Mouse (Mus musculus): ENCODE measurements at regions not wholly inside any gene's neighbourhood (a gene's known extent, or its start where the extent isn't known, plus 50 kb on each side); places are given as distances from the start of the nearest gene placed in this dataset.

DNA sequence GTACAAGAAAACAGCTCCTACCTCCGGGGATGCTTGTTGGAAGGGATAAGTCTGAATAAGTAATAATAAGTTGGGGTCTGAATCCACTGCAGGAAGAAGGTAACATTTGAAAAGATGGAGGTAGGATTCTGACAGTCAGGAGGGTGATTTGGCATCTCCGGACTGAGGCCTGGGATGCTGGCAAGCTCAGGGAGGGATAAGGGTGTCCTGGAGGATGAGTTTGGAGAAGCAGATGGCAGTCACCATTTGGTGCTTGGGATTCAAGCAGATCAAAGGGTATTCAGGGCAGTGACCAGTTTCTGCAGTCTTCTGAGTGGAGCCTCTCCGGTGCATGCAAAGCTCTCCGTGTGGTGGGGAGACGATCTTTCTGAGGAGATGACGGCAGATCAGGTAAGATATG lies 62.9 kb upstream of the Gm2310 start:
- H3K9ac ChIP-seq: no peak overlapping the region

DNA sequence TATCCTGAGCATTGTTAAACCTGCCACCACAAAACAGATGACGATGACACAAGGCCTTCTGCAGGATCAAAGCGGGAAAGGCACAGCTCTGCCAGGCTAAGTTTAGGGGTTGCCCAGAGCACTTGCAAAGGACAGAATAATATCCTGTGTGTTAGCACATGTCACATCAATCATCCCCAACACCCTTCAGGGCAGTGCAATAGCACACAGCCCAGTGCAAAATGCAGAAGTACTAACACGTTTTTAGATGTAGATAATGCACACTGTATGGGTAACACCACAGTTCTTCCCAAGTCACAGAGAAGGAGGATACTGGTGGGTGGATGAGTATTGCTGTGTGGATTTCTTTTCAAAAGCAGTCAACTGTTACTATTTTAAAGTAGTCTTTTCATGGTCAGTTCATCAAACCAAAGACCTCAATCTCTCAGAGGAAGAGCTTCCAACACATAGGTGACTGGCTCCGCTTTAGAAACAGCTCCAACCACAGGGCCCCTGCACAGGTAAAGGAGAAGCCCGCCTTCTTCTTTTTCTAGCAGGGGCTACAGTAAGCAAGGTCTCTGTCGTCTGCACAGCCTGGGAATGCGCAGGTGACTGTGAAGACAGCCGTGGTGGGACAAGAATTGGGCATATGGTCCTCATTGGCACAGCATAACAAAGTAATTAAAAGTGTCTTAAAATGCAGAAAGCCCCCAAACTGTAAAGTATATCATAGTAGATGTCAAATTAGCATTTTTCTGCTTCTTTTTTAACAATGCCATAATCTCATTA lies 61.6 kb upstream of the Gm2310 start:
- ATAC-seq (ENCODE audit: low read depth) (no peak), DNase-seq (no peak)
- Histone ChIP-seq H3K4me3 (replicated peaks) (no peak overlapping the region), H3K9me3 (replicated peaks) (no peaks in the 10 kb centered on the region), H3K9ac (no peak overlapping the region), H3K27ac (no peak overlapping the region), H3K27me3 (no peaks in the 10 kb centered on the region), H3K36me3 (no peaks in the 10 kb centered on the region), H3K4me1 (replicated peaks) (no peaks in the 10 kb centered on the region), H3K4me2 (no peak overlapping the region)
- 33% methylated on average over 8 of the region's 8 CpGs for WGBS (ENCODE audit: insufficient replicate concordance)

More for the DNA sequence above, 62.9 kb upstream of the Gm2310 start:
- DNase-seq (no peak), ATAC-seq (ENCODE audit: low read depth) (no peak)
- Histone ChIP-seq H3K4me2 (no peak overlapping the region), H3K9me3 (replicated peaks) (no peaks in the 10 kb centered on the region), H3K4me1 (replicated peaks) (no peaks in the 10 kb centered on the region), H3K36me3 (no peaks in the 10 kb centered on the region), H3K4me3 (replicated peaks) (no peak overlapping the region), H3K27ac (no peak overlapping the region), H3K27me3 (no peaks in the 10 kb centered on the region)
- WGBS (ENCODE audit: insufficient replicate concordance): 60% methylated on average over 6 of the region's 6 CpGs

DNA sequence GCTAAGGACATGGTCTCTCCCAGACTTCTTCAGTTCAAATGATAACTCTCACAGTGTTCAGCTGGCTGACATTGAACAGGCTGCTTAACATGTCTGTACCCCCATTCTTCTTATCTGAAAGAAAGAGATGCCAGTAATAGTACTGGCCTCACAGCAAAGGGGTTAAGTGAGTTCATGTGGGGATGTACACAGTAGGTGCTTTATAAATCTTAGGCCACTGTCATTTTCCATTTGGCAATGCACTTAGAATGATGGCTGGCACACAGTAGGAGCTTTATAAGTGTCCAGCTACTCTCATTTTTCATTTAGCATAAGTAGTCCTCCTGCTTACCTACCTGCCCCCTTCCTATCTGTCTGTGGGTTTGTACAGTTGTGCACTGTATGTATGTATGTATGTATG lies 60.3 kb upstream of the Gm2310 start:
- Histone ChIP-seq H3K36me3 (no peaks in the 10 kb centered on the region), H3K27ac (no peak overlapping the region), H3K4me3 (replicated peaks) (no peak overlapping the region), H3K9me3 (replicated peaks) (no peaks in the 10 kb centered on the region), H3K4me1 (replicated peaks) (no peaks in the 10 kb centered on the region), H3K9ac (no peak overlapping the region), H3K4me2 (no peak overlapping the region), H3K27me3 (no peaks in the 10 kb centered on the region)
- no peak for ATAC-seq (ENCODE audit: low read depth)
- no peak for DNase-seq

GRCm38 (mm10) chr15:8577480-8577881 lies 57.7 kb upstream of the Gm2310 start:
- H3K27ac ChIP-seq: no peak overlapping the region
- ATAC-seq (ENCODE audit: low read depth) (no peak), DNase-seq (peak; percentile 25)
- H3K9me3 ChIP-seq (replicated peaks): no peaks in the 10 kb centered on the region
- H3K36me3 ChIP-seq: no peaks in the 10 kb centered on the region
- H3K4me1 ChIP-seq (replicated peaks): no peaks in the 10 kb centered on the region
- no peak overlapping the region for H3K4me2 ChIP-seq
- no peak overlapping the region for H3K4me3 ChIP-seq (replicated peaks)
- WGBS (ENCODE audit: insufficient replicate concordance): 13% methylated on average over 3 of the region's 3 CpGs
- no peak overlapping the region for H3K9ac ChIP-seq
- no peaks in the 10 kb centered on the region for H3K27me3 ChIP-seq

DNA sequence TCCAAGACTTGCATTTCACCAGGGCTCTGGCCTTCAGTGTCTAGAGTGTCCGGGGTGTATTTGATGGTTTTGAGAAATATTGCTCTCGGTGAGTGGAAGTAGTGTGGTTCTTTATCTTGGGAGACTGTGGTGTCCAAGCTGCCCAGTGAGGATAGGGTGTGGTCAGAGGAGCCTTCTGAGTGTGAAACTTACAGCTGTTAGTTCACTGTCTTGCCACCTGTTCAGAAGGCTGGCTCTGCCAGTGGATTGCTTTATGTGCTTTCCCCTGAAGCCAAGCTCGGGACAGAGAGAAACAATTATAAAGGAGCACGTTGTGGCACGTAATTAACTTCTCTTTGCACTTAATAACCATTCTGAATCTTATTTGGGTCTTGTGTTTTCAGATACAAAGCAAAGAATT lies 57.2 kb upstream of the Gm2310 start:
- ATAC-seq (ENCODE audit: low read depth) (no peak), DNase-seq (no peak)
- H3K4me3 ChIP-seq (replicated peaks): no peak overlapping the region
- no peaks in the 10 kb centered on the region for H3K9me3 ChIP-seq (replicated peaks)
- H3K9ac ChIP-seq: no peak overlapping the region
- H3K27ac ChIP-seq: no peak overlapping the region
- no peaks in the 10 kb centered on the region for H3K36me3 ChIP-seq
- no peaks in the 10 kb centered on the region for H3K4me1 ChIP-seq (replicated peaks)
- no peak overlapping the region for H3K4me2 ChIP-seq
- H3K27me3 ChIP-seq: 0 out of 2 replicates have a peak, but pooled peaks cover 5% of the 10 kb centered on the region
- 49% methylated on average over 5 of the region's 5 CpGs for WGBS (ENCODE audit: insufficient replicate concordance)

- H3K9me3 ChIP-seq (replicated peaks): no peaks in the 10 kb centered on the region
- H3K9ac ChIP-seq: peak overlapping the region; percentile 53; the same call in 1 of the 2 replicates
- H3K4me1 ChIP-seq (replicated peaks): peaks cover 16% of the 10 kb centered on the region
- ATAC-seq (ENCODE audit: low read depth) (no peak), DNase-seq (no peak)
- peak overlapping the region; percentile 86 for H3K4me2 ChIP-seq
- peak overlapping the region; percentile 61 for H3K4me3 ChIP-seq (replicated peaks)
- H3K36me3 ChIP-seq: no peaks in the 10 kb centered on the region
- H3K27me3 ChIP-seq: peaks cover 27% of the 10 kb centered on the region
- H3K27ac ChIP-seq: no peak overlapping the region
- 9% methylated on average over 11 of the region's 11 CpGs for WGBS (ENCODE audit: insufficient replicate concordance)
Measured at GRCm38 (mm10) chr15:8569617-8570016, 49.9 kb upstream of the Gm2310 start.

Data from liver, embryonic 13.5 days (tissue).